Mouse (Mus musculus) R1 (cell line): ENCODE data around the gene Myo1e.

Experiments used
- DNase-seq: peaks from one replicate; pipeline ENCODE4 v3.0.0-alpha.2; 2018; ENCODE audit warnings: low read depth, low spot score

Gene Myo1e

GRCm38 (mm10) chr9:70281407-70281806 is 74.3 kb downstream of the Myo1e start:
- DNase-seq = no peak

- DNase-seq = no peak
Observed at GRCm38 (mm10) chr9:70282107-70282506, 75.0 kb downstream of the Myo1e start.

GRCm38 (mm10) chr9:70283151-70283550 is 76.0 kb downstream of the Myo1e start:
- DNase-seq = peak; percentile 93

DNA sequence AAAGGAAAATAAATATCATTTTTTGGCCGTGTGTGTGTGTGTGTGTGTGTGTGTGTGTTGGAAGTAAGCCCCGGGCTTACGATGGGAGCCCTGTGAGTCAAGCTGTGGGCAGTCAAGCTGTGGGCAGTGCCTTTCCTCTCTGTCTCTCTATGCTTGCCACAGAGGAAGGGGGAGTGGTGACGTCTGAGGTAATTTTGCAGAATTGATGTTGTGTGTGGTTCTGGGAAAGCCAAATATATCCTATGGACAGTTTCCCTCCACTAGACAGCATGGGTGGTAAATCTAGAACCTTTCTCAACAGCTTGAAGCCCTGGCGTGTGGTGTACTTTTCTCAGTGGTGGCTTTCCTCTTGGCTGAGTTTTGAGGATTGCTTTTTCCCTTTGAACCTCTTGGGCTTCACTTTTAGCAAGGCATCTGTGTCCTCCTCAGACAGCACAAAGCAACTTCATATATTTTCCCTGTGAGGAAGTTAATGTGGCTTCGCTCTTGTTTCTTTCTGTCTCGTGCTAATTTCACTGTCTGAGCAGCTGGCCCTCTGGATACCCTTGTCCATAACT is 77.5 kb downstream of the Myo1e start:
- DNase-seq = no peak

DNA sequence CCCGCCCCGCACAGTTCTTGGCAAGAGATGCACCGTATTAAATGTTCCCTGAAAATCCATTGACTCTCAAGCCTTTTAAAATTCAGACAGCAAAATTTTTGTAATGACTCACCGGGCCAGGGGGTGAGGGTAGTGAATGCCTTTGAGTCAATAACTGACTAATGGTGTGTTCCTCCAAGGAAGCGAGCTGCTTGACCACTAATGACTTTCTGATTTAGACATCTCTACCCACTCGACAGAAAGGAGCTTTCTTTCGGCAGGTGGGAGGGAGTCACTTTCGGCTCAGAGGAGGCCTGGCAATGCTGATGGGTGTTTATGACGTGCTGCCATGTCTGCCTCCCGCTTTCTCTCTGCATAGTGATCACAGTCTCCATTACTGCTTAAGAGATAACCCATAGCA is 83.6 kb downstream of the Myo1e start:
- no peak for DNase-seq

- peak; percentile 29 for DNase-seq
Observed at GRCm38 (mm10) chr9:70296916-70297315, 89.8 kb downstream of the Myo1e start.

DNA sequence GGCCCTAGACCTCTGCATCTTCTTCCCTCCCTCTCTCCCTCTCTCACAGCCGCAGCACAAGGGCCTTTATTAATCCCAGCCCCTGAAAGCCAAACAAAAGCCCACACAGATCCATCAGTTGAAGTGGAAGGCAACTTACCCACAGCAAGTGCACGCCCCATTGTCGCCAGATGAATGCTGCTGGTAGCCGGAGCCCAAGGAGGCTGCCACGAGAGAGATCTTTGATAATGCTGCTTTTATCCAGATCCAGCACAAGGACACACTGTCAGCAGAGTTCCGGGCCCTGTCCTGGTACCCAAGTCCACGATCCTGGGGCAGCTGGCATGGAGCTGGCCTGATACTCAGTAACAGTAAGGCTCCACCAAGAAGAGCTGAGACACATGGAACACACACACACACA is 91.1 kb downstream of the Myo1e start:
- no peak for DNase-seq

DNA sequence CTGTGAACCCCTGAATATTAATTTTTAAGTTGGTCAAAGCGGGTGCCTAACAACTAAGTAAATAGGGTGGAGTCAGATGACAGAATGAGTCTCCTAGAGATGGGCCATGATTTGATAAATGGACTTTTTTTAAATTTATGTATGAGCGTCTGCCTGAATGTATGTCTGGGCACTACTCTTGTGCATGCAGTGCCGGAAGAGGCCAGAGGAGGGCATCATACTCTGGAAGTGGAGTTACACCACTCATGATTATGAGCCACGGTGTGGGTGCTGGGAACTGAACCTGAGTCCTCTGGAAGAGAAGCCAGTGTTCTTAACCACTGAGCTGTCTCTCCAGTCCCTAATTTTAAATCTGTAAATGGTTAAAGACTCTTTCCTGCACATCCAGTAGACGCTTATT is 93.6 kb downstream of the Myo1e start:
- DNase-seq = peak; percentile 60

GRCm38 (mm10) chr9:70301598-70301997 is 94.4 kb downstream of the Myo1e start:
- DNase-seq = peak; percentile 54

DNA sequence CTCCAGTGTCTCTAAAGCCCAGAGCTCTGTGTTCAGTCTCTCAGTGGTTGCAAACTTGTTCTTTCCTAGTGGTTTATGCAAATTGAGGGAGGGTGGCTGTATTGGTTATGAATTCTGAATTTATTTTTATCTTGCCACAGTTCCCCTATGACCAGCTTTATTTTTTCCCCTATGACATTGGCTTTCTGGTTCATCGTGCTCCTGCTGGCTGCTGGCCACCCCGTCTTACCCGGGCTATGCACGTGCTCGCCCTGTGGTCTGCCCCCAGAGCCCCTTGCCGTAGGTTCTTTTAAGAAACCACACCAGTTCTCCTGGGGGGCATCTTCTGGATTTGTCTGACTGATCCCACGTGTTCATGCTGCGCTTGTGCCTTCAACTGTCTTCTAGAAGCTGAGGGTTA is 97.8 kb downstream of the Myo1e start:
- no peak for DNase-seq

DNA sequence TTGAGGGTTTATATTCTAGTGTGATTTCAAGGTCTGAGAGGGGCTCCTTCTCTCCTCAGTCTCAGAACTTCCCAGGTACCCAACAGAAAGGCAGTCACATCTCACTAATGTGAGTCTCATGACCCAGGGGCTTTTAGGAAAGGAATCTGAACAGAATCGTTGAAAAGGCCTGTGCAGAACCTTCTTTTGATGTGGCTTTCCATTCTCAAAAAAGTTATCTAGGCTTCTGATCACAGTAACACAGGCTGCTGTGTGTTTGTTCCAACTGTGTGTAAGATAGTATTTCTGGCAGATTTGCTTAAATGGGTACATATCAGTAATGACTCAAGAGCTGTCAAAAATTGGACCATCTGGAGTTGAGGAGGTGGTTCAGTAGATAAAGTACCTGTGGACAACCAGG is 102.9 kb downstream of the Myo1e start:
- no peak for DNase-seq

- peak; percentile 41 for DNase-seq
Observed at GRCm38 (mm10) chr9:70314019-70314418, 106.9 kb downstream of the Myo1e start.

- no peak for DNase-seq
Observed at GRCm38 (mm10) chr9:70315130-70315529, 108.0 kb downstream of the Myo1e start.

DNA sequence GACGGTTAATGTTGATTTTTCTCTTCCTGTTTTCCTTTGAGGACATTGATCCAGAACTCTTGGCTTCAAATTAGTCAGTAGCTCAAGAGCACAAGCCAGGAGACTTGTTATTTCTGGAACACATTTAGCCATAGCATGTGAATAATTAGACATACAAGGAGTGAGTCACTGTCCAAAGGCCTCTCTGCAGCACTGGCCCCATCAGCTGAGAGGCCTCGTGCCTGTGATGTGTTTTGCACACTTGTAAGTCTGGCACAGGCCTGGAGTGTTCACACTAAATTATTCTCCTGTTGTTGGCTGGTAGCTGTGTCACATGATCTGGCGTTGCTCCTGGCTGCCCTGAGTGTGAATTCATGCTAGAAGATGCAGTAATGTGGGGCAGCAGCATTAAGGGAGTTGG is 111.5 kb downstream of the Myo1e start:
- DNase-seq = no peak

DNA sequence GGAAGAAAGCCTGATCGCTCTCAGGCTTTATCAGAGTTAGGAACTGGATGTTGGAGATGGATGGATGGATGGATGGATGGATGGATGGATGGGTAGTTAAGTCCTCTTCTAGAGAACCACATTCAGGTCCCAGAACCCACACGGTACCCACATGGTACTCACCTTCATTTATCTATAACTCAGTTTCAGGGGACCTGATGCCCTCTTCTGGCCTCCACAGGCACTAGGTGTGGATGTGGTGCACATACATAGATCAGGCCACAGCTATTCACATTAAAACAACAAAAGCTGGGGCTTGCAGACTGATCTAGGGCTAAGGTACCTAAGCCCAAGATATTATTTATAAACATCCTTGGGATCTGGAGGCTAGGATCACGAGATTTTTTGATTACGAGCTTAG is 117.2 kb downstream of the Myo1e start:
- no peak for DNase-seq

DNA sequence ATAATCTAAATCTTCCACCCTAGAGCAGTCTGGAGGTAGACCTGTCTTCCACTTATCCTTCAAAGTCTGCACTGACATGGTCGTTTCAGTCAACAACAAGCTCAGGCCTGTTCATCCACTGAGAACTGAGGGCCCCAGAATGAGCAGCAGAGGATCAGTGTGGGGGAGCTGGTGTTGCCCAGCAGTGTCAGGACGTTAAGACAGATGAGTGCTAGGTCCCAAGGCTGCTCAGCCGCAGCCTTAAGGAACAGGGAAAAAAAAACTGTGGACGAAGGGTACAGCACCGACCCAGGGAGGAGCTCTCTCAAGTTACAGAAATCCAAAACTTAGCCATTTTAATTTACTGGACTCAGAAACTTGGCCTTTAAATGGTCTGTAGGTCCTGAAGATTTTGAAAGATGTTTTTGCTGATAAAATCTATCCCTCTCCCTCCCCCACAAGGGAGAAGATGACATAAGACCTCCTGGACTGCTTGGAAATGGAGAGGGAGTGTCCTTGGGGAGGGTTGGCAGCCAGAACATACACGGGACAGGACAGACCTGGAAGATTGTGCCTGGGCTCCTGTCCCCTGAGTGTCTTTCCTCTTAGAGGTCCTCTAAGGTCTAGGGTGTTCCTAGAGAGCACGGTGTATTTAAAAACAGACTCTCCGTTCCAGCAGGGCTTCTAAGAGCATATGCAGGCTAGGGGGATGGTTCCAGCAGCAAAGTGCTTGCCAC is 118.9 kb downstream of the Myo1e start:
- no peak for DNase-seq

- DNase-seq = no peak
Observed at GRCm38 (mm10) chr9:70328193-70328841, 121.2 kb downstream of the Myo1e start.

GRCm38 (mm10) chr9:70331727-70332335 is 124.7 kb downstream of the Myo1e start:
- no peak for DNase-seq

GRCm38 (mm10) chr9:70338391-70338790 is 131.2 kb downstream of the Myo1e start:
- DNase-seq = no peak

DNA sequence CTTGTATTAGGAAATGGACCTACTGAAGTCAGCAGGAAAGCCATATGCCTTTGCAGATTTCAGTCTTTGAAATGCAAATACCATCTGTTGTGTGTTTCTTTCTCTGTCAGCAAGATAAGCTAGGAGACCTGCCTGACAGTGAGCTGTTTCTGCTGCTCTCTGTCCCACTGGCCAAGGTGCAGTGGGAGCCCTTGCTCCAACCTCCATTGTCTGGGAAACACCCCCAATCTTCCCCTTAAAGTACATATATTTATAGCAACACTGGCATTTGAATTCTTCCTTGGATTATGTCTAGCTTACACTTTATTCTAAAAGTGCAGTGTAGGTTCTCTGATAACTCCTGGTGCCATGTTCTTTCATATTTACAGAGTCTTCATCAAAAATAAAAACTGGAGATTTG is 131.7 kb downstream of the Myo1e start:
- DNase-seq = peak; percentile 9

DNA sequence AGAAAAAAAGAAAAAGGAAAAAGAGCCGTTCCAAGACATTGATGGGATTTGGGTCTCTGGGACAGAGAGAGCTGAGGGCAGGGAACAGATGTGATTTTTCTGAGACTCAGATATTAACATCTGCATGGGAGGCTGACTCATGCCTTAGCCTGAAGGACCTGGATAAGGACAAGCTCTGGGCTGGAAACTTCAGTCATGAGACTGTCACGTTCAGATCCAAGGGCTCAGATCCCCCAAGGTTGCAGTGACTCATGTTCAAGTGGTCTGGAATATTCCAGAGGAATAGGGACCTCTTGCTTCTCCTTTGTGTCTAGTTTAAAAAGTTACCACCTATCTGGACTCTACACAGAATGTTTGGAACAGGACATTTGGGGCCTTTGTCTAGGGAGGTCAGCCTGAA is 142.1 kb downstream of the Myo1e start:
- DNase-seq = peak; percentile 8

DNA sequence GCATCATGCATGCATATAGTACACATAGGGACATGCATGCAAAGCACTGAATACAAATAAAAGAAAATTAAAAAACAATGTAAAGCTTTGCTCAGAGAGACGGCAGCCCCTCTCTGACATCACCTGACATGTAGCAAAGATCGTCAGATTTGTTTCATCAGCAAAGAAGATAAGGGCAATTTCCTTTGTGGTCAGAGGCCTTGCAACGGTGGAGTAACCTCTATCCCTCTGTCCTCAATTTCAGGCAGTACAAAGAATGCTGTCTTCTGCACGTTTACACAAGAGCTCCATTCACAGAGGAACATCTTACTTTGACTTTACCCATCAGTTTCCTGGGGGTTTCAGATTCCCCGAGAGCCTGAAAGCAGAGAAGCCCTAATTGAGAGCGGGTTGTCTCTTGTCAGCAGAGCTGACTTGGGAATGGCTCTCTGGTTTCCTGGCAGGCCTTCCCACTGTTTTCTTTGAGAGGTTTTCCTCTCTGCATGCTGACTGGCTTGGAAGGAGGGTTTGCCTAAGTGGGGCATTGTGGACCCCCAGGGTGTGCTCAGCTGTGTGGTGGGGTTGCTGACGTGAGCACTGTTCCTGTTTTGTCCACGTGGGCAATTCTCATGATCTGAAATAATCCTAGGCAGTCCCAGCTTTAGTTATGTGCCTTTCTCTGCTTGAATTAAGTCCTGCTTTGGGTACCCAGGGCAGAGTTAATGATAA is 144.6 kb downstream of the Myo1e start:
- no peak for DNase-seq
